12 mouse cellular contexts compared by ENCODE assay signal in the genomic region with DNA sequence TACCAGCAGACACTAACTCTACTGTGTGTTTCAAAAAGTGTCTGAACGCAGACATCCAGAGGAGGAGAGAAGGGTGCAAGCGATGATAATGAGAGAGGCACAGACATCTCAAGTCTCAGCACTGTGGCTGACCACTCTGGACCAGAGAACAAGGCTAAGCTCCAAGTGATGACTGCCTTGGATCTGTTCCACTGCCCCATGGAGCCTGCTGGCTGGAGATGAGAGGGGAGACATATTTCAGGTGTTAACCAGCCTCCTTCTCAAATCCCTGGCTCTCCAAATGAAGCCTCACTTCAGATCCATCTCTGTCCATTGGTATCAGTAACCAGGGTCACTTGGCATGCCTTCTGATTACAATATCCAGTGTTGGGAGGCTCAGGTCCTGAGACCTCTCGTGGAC.
DNase-seq lines count a peak whose midpoint lies in the region.
"Had no signal": no experiment of that assay in that cellular context is flagged by ENCODE, and none has a peak within 500 bp of the region (broad histone marks: within the 10 kb centered on the region; RNA-seq: fewer than 3 reads in every experiment).

No protein-coding gene starts in this region.

- DNase-seq in cerebellum, postnatal 14 days: peak; percentile 63 to 74
- no peak for DNase-seq in cerebellum, adult 9-10 months
- peak; percentile 10 to 15 for DNase-seq in cerebellum, postnatal 36 days
- DNase-seq in cerebellum, adult 18-20 months: no peak
- peak; percentile 18 for DNase-seq in testis, postnatal 10 days (ENCODE audit: low spot score)
- no peak for DNase-seq in testis, postnatal 14 days (ENCODE audit: low spot score)
- DNase-seq: adrenal gland, adult 2 months; adrenal gland, postnatal 10 days; adrenal gland, postnatal 25 days; cerebellum, adult 11 months; cerebellum, adult 8-10 months; embryo, embryonic 11 days had no signal

Comparison
In these comparisons a context has a peak if more than half of its experiments do, and no peak if none do; other contexts are left out.
1. DNase-seq: peak in cerebellum, postnatal 14 days (2 of 2), cerebellum, postnatal 36 days (2 of 2) and testis, postnatal 10 days (single experiment); none in cerebellum, adult 9-10 months (single experiment), cerebellum, adult 18-20 months (0 of 2) and testis, postnatal 14 days (single experiment).